Mouse (Mus musculus) cerebellum, adult (tissue): ENCODE data around the gene Kmt2b.

Source experiments
- ATAC-seq: cut with Nextera tagmentation; 2 replicates; pipeline ENCODE4 v1.9.2; 2017; ENCODE audit warnings: mild to moderate bottlenecking, moderate library complexity, mixed read lengths; ENCODE audit not compliant: insufficient number of reproducible peaks, low FRiP score, low TSS enrichment

Gene Kmt2b

GRCm38 (mm10) chr7:30572389-30572788 lies 16.1 kb downstream of the Kmt2b start:
- ATAC-seq: no peak

GRCm38 (mm10) chr7:30567555-30567954 lies 21.0 kb downstream of the Kmt2b start:
- no peak for ATAC-seq

- no peak for ATAC-seq
Observed at GRCm38 (mm10) chr7:30566033-30566432, 22.5 kb downstream of the Kmt2b start.

- no peak for ATAC-seq
Observed at GRCm38 (mm10) chr7:30564970-30565571, 23.5 kb downstream of the Kmt2b start, which contains the start of gene Igflr1. Igflr1 (plus strand) TSS chr7:30565427.

GRCm38 (mm10) chr7:30563906-30564280 lies 24.6 kb downstream of the Kmt2b start:
- no peak for ATAC-seq

- peak; percentile 67 for ATAC-seq
Observed at GRCm38 (mm10) chr7:30563117-30563905, 25.2 kb downstream of the Kmt2b start, which contains the start of the genes U2af1l4, Gm49396 and Psenen. U2af1l4 (plus strand) TSS chr7:30563301. Gm49396 (plus strand) TSS chr7:30563344. Psenen (minus strand) TSS chr7:30563627.

GRCm38 (mm10) chr7:30562526-30563116 lies 25.9 kb downstream of the Kmt2b start:
- no peak for ATAC-seq

GRCm38 (mm10) chr7:30560296-30560695 lies 28.2 kb downstream of the Kmt2b start:
- ATAC-seq: no peak

GRCm38 (mm10) chr7:30559443-30559954 lies 29.0 kb downstream of the Kmt2b start, which contains the start of gene Lin37:
Lin37 (minus strand) TSS chr7:30559838.
- peak; percentile 79 for ATAC-seq

- no peak for ATAC-seq
Observed at GRCm38 (mm10) chr7:30558656-30559442, 29.7 kb downstream of the Kmt2b start.

- no peak for ATAC-seq
Observed at GRCm38 (mm10) chr7:30557901-30558514, 30.5 kb downstream of the Kmt2b start.

- no peak for ATAC-seq
Observed at GRCm38 (mm10) chr7:30556894-30557536, 31.5 kb downstream of the Kmt2b start.

GRCm38 (mm10) chr7:30553810-30554584 lies 34.5 kb downstream of the Kmt2b start:
- no peak for ATAC-seq

- no peak for ATAC-seq
Observed at GRCm38 (mm10) chr7:30553021-30553589, 35.4 kb downstream of the Kmt2b start.

- ATAC-seq: peak; percentile 89
Observed at GRCm38 (mm10) chr7:30552102-30553020, 36.2 kb downstream of the Kmt2b start, which contains the start of the genes Hspb6 and Proser3. Hspb6 (plus strand) TSS chr7:30552178. Proser3 (minus strand) TSS chr7:30552299.

GRCm38 (mm10) chr7:30551445-30552101 lies 37.0 kb downstream of the Kmt2b start:
- ATAC-seq: 0 out of 2 replicates have a peak, but pooled peaks have one; percentile 26
